Mouse (Mus musculus): Measurements from ENCODE around the gene Llgl1. TPM values are rescaled to one million over a fixed set of nuclear protein-coding genes. Genes with fewer than 3 reads are reported as not detected.

Gene Llgl1
- polyA plus RNA-seq, 1 experiment from 2014 or later = 20.2 TPM

DNA sequence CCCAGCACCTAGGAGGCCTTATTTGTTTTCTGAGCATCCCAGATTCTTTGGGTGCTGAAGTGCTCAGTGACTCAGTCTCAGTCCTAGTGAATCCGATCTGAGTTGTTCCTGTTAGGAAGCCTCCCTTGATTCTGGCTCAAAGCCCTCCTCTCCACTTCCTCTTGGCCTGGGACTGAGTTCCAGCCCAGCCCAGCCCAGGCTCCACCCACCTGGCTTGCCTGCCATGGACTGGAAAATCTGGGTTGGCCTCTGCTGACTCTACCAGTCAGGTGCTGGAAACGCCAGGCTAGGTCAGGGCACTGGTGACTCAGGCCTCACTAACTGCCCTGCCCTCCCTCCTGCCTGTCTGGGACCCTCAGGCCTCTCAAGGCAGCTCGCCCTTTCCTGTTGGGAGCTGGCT lies 8.1 kb downstream of the Llgl1 start:
- peaks cover 7% of the 10 kb centered on the region for H3K4me1 ChIP-seq
- peaks cover 78% of the 10 kb centered on the region for H3K36me3 ChIP-seq
- no peak for ATAC-seq
- no peaks in the 10 kb centered on the region for H3K9me3 ChIP-seq (replicated peaks)
- 73% methylated on average over 3 of the region's 3 CpGs for WGBS (ENCODE audit: insufficient replicate concordance)
- H3K27ac ChIP-seq = no peak overlapping the region
- H3K27me3 ChIP-seq (replicated peaks) = no peaks in the 10 kb centered on the region
- no peak overlapping the region for H3K4me3 ChIP-seq
- no peak overlapping the region for H3K9ac ChIP-seq
- H3K4me2 ChIP-seq = no peak overlapping the region

DNA sequence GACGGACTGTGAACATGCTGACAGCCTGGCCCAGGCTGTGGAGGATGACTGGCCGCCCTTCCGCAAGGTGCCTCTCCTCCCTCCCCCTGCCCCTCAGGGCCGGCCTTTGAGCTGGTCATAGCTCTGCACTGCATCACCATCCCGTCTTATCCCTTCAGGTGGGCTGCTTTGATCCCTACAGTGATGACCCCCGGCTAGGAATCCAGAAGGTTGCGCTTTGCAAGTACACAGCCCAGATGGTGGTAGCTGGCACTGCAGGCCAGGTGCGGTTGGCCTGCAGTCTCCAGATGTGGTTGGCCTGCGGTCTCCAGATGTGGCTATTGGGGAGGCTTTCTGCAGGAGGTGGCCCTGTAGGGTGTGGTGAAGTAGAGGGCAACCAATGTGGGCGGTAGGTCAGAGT lies 9.1 kb downstream of the Llgl1 start:
- 84% methylated on average over 10 of the region's 10 CpGs for WGBS (ENCODE audit: insufficient replicate concordance)
- Histone ChIP-seq H3K27me3 (replicated peaks) (no peaks in the 10 kb centered on the region), H3K9ac (no peak overlapping the region), H3K4me3 (no peak overlapping the region), H3K27ac (no peak overlapping the region), H3K36me3 (peaks cover 88% of the 10 kb centered on the region), H3K9me3 (replicated peaks) (no peaks in the 10 kb centered on the region), H3K4me2 (no peak overlapping the region), H3K4me1 (no peaks in the 10 kb centered on the region)
- no peak for ATAC-seq

DNA sequence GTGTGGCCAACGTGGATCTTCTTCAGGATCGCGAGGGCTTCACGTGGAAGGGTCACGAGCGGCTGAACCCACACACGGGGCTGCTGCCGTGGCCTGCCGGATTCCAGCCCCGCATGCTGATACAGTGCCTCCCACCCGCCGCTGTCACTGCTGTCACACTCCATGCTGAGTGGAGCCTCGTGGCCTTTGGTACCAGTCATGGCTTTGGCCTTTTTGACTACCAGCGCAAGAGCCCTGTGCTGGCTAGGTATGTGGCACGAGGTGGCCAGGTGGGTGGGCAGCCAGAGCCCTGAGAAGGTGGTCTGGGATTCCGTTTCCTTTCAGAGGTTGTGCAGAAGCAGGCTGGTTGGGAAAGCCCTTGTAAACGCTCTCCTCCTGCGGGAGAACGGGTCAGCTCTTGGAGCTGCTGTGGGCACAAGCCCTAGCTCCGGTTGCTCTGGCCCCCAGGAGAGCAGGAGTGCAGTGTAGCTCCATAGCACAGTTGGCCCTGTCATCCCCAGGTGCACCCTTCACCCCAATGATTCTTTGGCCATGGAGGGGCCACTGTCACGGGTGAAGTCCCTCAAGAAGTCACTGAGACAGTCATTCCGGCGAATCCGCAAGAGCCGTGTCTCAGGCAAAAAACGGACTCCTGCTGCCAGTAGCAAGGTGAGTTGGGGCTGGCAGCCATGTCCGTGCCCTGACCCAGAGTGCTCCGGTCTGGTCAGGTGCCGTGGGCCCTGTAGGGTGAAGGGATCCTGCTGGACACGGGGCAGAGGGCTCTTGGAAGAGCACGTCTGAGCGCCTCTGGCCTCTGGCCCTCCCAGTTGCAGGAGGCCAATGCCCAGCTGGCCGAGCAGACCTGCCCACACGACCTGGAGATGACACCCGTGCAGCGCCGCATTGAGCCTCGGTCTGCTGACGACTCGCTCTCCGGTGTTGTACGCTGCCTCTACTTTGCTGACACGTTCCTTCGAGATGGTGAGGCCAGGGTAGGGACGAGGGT lies 10.2 kb downstream of the Llgl1 start:
- no peak overlapping the region for H3K9ac ChIP-seq
- H3K4me2 ChIP-seq = no peak overlapping the region
- no peak for ATAC-seq
- no peaks in the 10 kb centered on the region for H3K4me1 ChIP-seq
- no peaks in the 10 kb centered on the region for H3K27me3 ChIP-seq (replicated peaks)
- 89% methylated on average over 45 of the region's 45 CpGs for WGBS (ENCODE audit: insufficient replicate concordance)
- H3K36me3 ChIP-seq = peaks cover 96% of the 10 kb centered on the region
- H3K27ac ChIP-seq = no peak overlapping the region
- no peak overlapping the region for H3K4me3 ChIP-seq
- no peaks in the 10 kb centered on the region for H3K9me3 ChIP-seq (replicated peaks)

DNA sequence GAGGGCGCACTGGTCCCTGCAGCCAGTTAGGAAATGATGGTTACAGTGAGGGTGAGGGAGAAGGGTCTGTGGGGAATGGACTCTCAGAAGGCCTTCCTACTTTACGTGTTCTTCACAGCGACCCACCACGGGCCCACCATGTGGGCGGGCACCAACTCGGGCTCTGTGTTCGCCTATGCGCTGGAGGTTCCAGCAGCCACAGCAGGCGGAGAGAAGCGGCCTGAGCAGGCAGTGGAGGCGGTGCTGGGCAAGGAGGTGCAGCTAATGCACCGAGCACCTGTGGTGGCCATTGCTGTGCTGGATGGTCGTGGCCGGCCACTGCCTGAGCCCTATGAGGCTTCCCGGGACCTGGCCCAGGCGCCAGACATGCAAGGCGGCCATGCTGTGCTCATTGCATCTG lies 11.7 kb downstream of the Llgl1 start:
- peaks cover 100% of the 10 kb centered on the region for H3K36me3 ChIP-seq
- no peak overlapping the region for H3K4me3 ChIP-seq
- no peak for ATAC-seq
- no peaks in the 10 kb centered on the region for H3K9me3 ChIP-seq (replicated peaks)
- H3K27me3 ChIP-seq (replicated peaks) = no peaks in the 10 kb centered on the region
- H3K9ac ChIP-seq = no peak overlapping the region
- H3K27ac ChIP-seq = no peak overlapping the region
- 84% methylated on average over 17 of the region's 17 CpGs for WGBS (ENCODE audit: insufficient replicate concordance)
- no peaks in the 10 kb centered on the region for H3K4me1 ChIP-seq
- no peak overlapping the region for H3K4me2 ChIP-seq

DNA sequence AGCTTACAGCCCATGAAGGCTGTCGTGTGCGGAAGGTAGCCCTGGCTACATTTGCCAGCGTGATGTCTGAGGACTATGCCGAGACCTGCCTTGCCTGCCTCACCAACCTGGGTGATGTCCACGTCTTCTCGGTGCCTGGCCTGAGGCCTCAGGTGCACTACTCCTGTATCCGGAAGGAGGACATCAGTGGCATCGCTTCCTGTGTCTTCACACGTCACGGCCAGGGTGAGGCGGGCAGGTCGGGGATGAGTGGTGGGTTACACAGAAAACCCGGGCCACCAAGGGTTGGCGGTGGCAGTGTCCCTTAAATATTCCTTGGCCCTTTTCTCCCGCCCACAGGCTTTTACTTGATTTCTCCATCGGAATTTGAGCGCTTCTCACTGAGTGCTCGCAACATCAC lies 12.5 kb downstream of the Llgl1 start:
- H3K9ac ChIP-seq = no peak overlapping the region
- H3K36me3 ChIP-seq = peaks cover 100% of the 10 kb centered on the region
- no peak overlapping the region for H3K27ac ChIP-seq
- no peaks in the 10 kb centered on the region for H3K9me3 ChIP-seq (replicated peaks)
- H3K27me3 ChIP-seq (replicated peaks) = no peaks in the 10 kb centered on the region
- H3K4me3 ChIP-seq = no peak overlapping the region
- WGBS (ENCODE audit: insufficient replicate concordance) = 89% methylated on average over 18 of the region's 18 CpGs
- H3K4me2 ChIP-seq = no peak overlapping the region
- no peak for ATAC-seq
- no peaks in the 10 kb centered on the region for H3K4me1 ChIP-seq

DNA sequence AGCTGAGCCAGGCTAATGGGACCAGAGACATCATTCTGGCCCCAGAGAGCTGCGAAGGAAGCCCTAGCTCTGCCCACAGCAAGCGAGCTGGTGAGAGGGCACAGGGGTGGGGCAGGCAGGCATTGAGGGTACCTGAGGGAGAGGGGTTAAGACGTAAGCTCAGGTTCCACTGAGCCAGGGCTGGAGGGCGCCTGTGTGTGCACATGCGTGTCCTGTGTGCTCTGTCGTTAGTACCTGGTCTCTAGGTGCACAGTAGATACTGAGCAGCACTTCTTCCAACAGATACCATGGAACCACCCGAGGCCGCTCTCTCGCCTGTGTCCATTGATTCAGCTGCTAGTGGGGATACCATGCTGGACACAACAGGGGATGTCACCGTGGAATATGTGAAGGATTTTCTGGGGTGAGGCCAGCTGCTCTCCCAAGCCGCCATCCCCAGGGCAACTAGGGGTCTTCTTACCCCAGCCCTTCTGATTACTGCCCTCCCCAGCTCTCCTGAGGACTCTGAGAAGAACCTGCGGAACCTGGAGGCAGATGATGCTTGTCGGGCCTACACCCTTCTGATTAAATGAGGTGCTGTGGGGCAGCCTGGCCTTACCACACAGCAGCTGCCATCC lies 13.2 kb downstream of the Llgl1 start:
- Histone ChIP-seq H3K4me1 (no peaks in the 10 kb centered on the region), H3K27me3 (replicated peaks) (no peaks in the 10 kb centered on the region), H3K27ac (no peak overlapping the region), H3K4me3 (no peak overlapping the region), H3K9me3 (replicated peaks) (no peaks in the 10 kb centered on the region), H3K4me2 (no peak overlapping the region), H3K9ac (no peak overlapping the region), H3K36me3 (peaks cover 99% of the 10 kb centered on the region)
- 87% methylated on average over 13 of the region's 13 CpGs for WGBS (ENCODE audit: insufficient replicate concordance)
- no peak for ATAC-seq

DNA sequence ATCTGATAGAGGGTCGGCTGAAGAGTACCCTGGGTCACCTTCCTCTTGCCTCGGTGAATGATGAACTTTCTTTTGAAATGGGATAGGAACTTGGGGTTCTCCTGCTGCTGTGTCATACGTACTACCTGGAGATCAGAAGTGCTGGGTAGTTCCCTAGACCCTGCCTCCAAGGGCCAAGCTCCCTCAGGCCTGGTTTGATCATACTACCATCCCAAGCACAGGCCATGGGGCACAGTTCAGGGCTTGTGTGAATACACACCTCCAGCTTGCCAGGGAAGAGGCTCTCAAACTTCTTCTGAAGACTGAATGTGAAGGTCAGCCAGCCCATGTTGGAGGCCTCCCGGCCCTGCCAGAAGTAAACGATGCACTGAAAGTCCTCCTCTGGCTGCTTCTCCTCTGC lies 16.3 kb downstream of the Llgl1 start:
- H3K4me2 ChIP-seq = no peak overlapping the region
- peaks cover 11% of the 10 kb centered on the region for H3K4me1 ChIP-seq
- H3K4me3 ChIP-seq = no peak overlapping the region
- no peaks in the 10 kb centered on the region for H3K9me3 ChIP-seq (replicated peaks)
- H3K36me3 ChIP-seq = peaks cover 99% of the 10 kb centered on the region
- ATAC-seq = no peak
- no peaks in the 10 kb centered on the region for H3K27me3 ChIP-seq (replicated peaks)
- H3K27ac ChIP-seq = no peak overlapping the region
- 86% methylated on average over 5 of the region's 5 CpGs for WGBS (ENCODE audit: insufficient replicate concordance)
- H3K9ac ChIP-seq = no peak overlapping the region

DNA sequence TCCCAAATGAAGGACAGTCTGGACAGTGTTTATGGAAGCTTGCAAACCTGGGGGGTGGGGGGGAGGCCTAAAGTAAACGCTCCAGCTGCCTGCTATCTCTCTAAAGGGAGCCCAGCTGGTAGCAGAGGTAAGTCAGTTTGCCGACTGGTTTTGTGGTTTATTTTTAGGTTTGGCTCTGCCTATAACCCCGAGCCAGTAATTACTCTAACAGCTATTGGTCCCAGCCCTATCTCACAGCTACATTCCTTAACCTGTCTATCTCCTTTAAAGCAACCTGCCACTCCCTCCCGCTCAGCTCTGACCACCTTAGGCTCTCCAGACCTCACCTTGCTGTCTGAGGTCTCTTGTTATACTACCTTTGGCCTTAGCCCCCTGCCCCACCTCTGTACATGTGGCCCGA lies 19.7 kb downstream of the Llgl1 start:
- H3K36me3 ChIP-seq = peaks cover 99% of the 10 kb centered on the region
- H3K4me1 ChIP-seq = peaks cover 11% of the 10 kb centered on the region
- no peaks in the 10 kb centered on the region for H3K27me3 ChIP-seq (replicated peaks)
- no peak overlapping the region for H3K4me3 ChIP-seq
- H3K9me3 ChIP-seq (replicated peaks) = no peaks in the 10 kb centered on the region
- 0 out of 2 replicates have a peak, but pooled peaks have one; percentile 22 for ATAC-seq
- H3K4me2 ChIP-seq = no peak overlapping the region
- 41% methylated on average over 5 of the region's 5 CpGs for WGBS (ENCODE audit: insufficient replicate concordance)
- H3K27ac ChIP-seq = no peak overlapping the region
- H3K9ac ChIP-seq = no peak overlapping the region

DNA sequence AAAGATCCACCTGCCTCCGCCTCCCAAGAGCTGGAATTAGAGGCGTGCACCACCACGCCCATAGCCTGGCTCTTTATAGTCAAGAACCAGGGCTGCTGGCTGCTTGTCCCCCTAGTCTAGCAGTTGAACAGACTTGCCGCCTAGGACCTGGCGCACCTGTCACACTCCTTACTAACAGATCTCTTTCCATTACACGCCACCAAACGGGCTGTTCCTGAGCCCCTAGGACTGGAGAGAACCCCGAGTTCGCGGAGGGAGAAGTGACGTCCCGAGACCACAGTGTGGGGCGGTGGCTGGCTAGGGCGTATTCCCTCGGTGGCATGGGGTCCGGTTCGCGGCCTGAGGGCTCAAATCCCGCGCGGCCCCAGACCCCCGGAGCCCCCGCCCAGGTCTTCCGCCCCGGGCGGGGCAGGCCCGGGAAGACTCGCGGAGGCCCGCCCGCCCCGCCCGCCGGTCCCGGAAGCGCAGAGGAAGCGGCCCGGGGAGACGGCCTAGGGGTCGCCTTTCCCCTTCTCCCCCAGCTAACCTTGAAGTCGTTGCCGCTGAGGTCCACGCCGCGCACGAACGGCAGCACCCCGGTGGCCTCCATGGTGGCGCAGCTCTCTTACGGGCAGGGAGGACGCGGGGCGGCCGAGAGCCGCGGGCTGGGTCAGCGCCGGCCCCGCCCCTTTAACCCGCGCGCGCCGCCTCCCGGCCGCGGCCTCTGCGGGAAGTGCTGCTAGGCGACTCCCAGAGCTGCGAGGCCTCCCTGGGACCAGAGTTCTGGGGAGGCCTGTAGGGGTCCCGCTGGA lies 27.3 kb downstream of the Llgl1 start, which contains the start of gene Flii:
Gene Flii (minus strand): TSS at position 663 of the 791 bp plus-strand sequence.
- peaks cover 46% of the 10 kb centered on the region for H3K36me3 ChIP-seq
- peak within 1 kb of the TSS; percentile 83 for H3K4me2 ChIP-seq
- peak within 1 kb of the TSS; percentile 89 for H3K27ac ChIP-seq
- ATAC-seq = peak; percentile 77
- H3K27me3 ChIP-seq (replicated peaks) = no peaks in the 10 kb centered on the region
- H3K4me1 ChIP-seq = peaks cover 37% of the 10 kb centered on the region
- H3K4me3 ChIP-seq = peak within 1 kb of the TSS; percentile 88
- H3K9ac ChIP-seq = peak within 1 kb of the TSS; percentile 87
- WGBS (ENCODE audit: insufficient replicate concordance) = under 1% methylated on average over 69 of the region's 71 CpGs
- H3K9me3 ChIP-seq (replicated peaks) = no peaks in the 10 kb centered on the region

DNA sequence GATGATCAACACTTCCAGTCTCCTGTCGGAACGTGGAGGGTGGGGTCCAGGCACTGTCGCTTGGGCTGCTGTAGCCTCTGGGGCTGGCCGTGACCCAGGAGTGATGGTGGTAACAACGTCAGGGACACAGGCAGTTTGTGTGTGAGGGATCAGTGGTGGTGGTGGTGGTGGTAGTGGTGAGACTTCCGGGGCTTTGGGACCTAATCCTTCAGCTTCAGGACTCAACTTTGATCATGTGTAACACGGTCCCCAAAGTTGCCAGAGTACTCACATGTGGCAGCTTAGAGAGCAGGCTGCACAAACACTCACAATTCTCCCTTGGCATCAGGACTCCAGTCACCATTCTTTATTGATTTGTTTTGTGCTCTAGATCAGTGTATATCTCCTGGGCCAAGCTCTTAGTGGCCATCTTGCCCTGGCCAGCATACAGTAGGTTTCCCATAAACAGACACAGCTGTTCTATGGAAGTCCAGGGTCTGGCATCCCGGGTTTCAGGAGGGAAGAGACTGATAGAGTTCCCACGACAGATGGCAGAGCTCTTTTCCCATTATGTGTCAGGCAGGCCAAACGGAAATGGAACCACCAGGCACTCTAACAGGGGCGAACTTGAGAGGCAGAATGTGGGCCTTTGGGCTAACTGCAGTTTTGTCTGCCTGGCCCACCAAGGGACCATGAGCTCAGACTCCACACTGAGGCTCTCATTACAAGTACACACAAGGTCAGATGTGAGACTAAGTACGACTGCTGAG lies 28.0 kb downstream of the Llgl1 start:
- Histone ChIP-seq H3K4me1 (peaks cover 37% of the 10 kb centered on the region), H3K27me3 (replicated peaks) (no peaks in the 10 kb centered on the region), H3K4me3 (peak overlapping the region; percentile 88), H3K9me3 (replicated peaks) (no peaks in the 10 kb centered on the region), H3K36me3 (peaks cover 40% of the 10 kb centered on the region), H3K9ac (peak overlapping the region; percentile 87), H3K27ac (peak overlapping the region; percentile 89), H3K4me2 (peak overlapping the region; percentile 83)
- ATAC-seq = peak; percentile 1; the same call in 1 of the 2 replicates
- 4% methylated on average over 12 of the region's 12 CpGs for WGBS (ENCODE audit: insufficient replicate concordance)

DNA sequence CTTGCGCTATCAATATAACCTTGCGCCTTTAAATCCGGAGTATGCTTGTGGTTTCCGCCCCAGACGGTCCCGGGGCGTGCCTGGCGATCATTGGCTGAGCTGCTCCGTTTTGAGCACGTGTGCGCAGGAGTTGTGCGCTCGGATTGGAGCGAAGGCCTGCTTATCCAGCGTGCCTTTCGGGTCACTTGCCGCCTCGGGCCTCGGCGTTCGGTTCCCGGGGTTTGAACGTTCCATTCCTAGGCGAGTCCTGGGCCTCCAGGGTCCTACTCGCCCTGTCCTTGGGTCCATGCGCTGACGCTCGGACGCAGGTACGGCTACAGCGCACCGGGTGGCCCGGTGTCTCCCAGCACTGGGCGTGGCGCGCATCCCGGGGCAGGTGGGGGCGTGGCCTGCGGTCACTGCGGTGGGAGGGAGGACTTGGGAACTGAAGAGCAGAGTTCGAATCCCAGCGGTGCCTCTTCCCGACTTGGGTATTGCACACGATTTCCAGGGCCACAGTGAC lies 28.8 kb downstream of the Llgl1 start, which contains the start of gene Mief2:
Gene Mief2 (plus strand): TSS at position 139 of the 502 bp plus-strand sequence.
- Histone ChIP-seq H3K4me1 (peaks cover 37% of the 10 kb centered on the region), H3K27me3 (replicated peaks) (no peaks in the 10 kb centered on the region), H3K27ac (peak within 1 kb of the TSS; percentile 89), H3K9me3 (replicated peaks) (no peaks in the 10 kb centered on the region), H3K36me3 (peaks cover 33% of the 10 kb centered on the region), H3K4me2 (peak within 1 kb of the TSS; percentile 83), H3K4me3 (peak within 1 kb of the TSS; percentile 88), H3K9ac (peak within 1 kb of the TSS; percentile 87)
- peak; percentile 87 for ATAC-seq
- under 1% methylated on average over 44 of the region's 44 CpGs for WGBS (ENCODE audit: insufficient replicate concordance)
